Mouse (Mus musculus): ENCODE data around the gene 7530416G11Rik.

DNA sequence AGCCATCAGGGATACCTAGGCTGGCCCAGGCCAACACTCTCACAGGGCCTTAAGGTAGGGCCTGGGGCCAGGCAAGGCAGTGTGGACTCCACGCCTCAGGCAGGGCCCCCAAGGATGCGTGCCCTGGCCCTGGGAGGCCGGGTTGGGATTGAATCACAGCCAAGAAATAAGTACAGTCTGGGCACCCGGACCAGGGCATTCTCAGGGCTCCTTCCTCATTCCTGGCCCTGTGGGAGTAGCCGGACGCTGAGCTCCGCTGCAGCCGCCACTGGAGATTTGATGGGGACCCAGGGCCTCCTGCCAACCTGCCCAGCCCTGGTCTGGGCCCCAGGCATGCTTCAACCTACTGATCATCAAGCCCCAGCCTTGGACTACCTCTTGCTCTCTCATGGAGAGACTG lies 31.2 kb upstream of the 7530416G11Rik start:
- TF ChIP-seq CTCF (conservative IDR thresholded peaks at IDR 0.05; ENCODE audit: low read length) (no peak), POU5F1 (IDR thresholded peaks at IDR 0.05; ENCODE audit: borderline replicate concordance, low read length) (no peak), NANOG (IDR thresholded peaks at IDR 0.05; ENCODE audit: borderline replicate concordance, low read length) (no peak)
